9 mouse cellular contexts compared by ENCODE assay signal in genomic region chr16:5911880-5912327, GRCm38 (mm10). TPM values are rescaled to one million over a fixed set of nuclear protein-coding genes. Genes with fewer than 3 reads are reported as not detected.
DNase-seq lines count a peak whose midpoint lies in the region; ATAC-seq and TF ChIP-seq lines count a peak whose summit lies in the region.
"Had no signal": no experiment of that assay in that cellular context is flagged by ENCODE, and none has a peak within 500 bp of the region (broad histone marks: within the 10 kb centered on the region; RNA-seq: fewer than 3 reads in every experiment).

No protein-coding gene starts in this region.

- no peaks in the 10 kb centered on the region for H3K36me3 ChIP-seq in liver, postnatal 0 days (replicated peaks; ENCODE audit: insufficient read depth, low read length)
- no peaks in the 10 kb centered on the region for H3K36me3 ChIP-seq in liver, embryonic 12.5 days
- H3K36me3 ChIP-seq in heart, embryonic 14.5 days (ENCODE audit: control insufficient read depth, insufficient read depth, low read length): no peaks in the 10 kb centered on the region
- H3K36me3 ChIP-seq in thymus, adult 2 months (ENCODE audit: control insufficient read depth, insufficient read depth, low read length): no peaks in the 10 kb centered on the region
- no peaks in the 10 kb centered on the region for H3K36me3 ChIP-seq in intestine, embryonic 16.5 days (ENCODE audit: control insufficient read depth, insufficient read depth, low read length)

- H3K27me3 ChIP-seq in liver, postnatal 0 days (ENCODE audit: insufficient read depth, low read length): no peaks in the 10 kb centered on the region
- no peaks in the 10 kb centered on the region for H3K27me3 ChIP-seq in liver, embryonic 12.5 days (replicated peaks)
- H3K27me3 ChIP-seq in heart, embryonic 14.5 days (ENCODE audit: control insufficient read depth, insufficient read depth, low read length): no peaks in the 10 kb centered on the region
- no peaks in the 10 kb centered on the region for H3K27me3 ChIP-seq in thymus, adult 2 months (ENCODE audit: control insufficient read depth, insufficient read depth, low read length)
- H3K27me3 ChIP-seq in intestine, embryonic 16.5 days (replicated peaks; ENCODE audit: control insufficient read depth, insufficient read depth, low read length): no peaks in the 10 kb centered on the region

- WGBS in liver, postnatal 0 days (ENCODE audit: insufficient replicate concordance): 42% methylated on average over 2 of the region's 2 CpGs
- WGBS in liver, embryonic 12.5 days (ENCODE audit: insufficient replicate concordance): 26% methylated on average over 2 of the region's 2 CpGs
- WGBS in heart, embryonic 14.5 days: 15% methylated on average over 2 of the region's 2 CpGs
- 70% methylated on average over 2 of the region's 2 CpGs for WGBS in thymus, adult 2 months
- 34% methylated on average over 2 of the region's 2 CpGs for WGBS in intestine, embryonic 16.5 days

- H3K27ac ChIP-seq in liver, postnatal 0 days (ENCODE audit: low read depth): no peak overlapping the region
- H3K27ac ChIP-seq in liver, embryonic 12.5 days: no peak overlapping the region
- H3K27ac ChIP-seq in heart, embryonic 14.5 days (replicated peaks in 1 of 2; ENCODE audit: control insufficient read depth in 1 of 2, insufficient read depth in 1 of 2, low read depth in 2 of 2, low read length in 2 of 2): peak overlapping the region; percentile 47 to 62; a peak in 2 of 4 replicates
- H3K27ac ChIP-seq in thymus, adult 2 months (ENCODE audit: control insufficient read depth, insufficient read depth, low read length): no peak overlapping the region
- H3K27ac ChIP-seq in intestine, embryonic 16.5 days (ENCODE audit: low read length): no peak overlapping the region

- H3K4me1 ChIP-seq in liver, postnatal 0 days (ENCODE audit: insufficient read depth): no peaks in the 10 kb centered on the region
- no peaks in the 10 kb centered on the region for H3K4me1 ChIP-seq in liver, embryonic 12.5 days
- peaks cover 0 to 3% of the 10 kb centered on the region in 2 experiments; a peak in 2 of 4 replicates for H3K4me1 ChIP-seq in heart, embryonic 14.5 days (ENCODE audit: control insufficient read depth in 2 of 2, insufficient read depth in 2 of 2, low read length in 2 of 2)
- no peaks in the 10 kb centered on the region for H3K4me1 ChIP-seq in thymus, adult 2 months (replicated peaks; ENCODE audit: control insufficient read depth, insufficient read depth, low read length)
- H3K4me1 ChIP-seq in intestine, embryonic 16.5 days (ENCODE audit: control insufficient read depth, insufficient read depth, low read length): no peaks in the 10 kb centered on the region

- no peak overlapping the region for H3K4me3 ChIP-seq in liver, postnatal 0 days (ENCODE audit: low read depth, low read length)
- no peak overlapping the region for H3K4me3 ChIP-seq in liver, embryonic 12.5 days
- no peak overlapping the region for H3K4me3 ChIP-seq in heart, embryonic 14.5 days (ENCODE audit: control insufficient read depth in 1 of 2, insufficient read depth in 1 of 2, low read depth in 1 of 2, low read length in 2 of 2)
- no peak overlapping the region for H3K4me3 ChIP-seq in thymus, adult 2 months (ENCODE audit: control insufficient read depth, insufficient read depth, low read length)
- H3K4me3 ChIP-seq in intestine, embryonic 16.5 days (ENCODE audit: low read length): no peak overlapping the region
- H3K4me3 ChIP-seq: megakaryocyte, embryonic 14.5 days had no signal

- H3K9me3 ChIP-seq in liver, postnatal 0 days (ENCODE audit: low read length): no peaks in the 10 kb centered on the region
- no peaks in the 10 kb centered on the region for H3K9me3 ChIP-seq in liver, embryonic 12.5 days (replicated peaks)
- H3K9me3 ChIP-seq in heart, embryonic 14.5 days (ENCODE audit: control insufficient read depth, low read length): no peaks in the 10 kb centered on the region
- no peaks in the 10 kb centered on the region for H3K9me3 ChIP-seq in intestine, embryonic 16.5 days (ENCODE audit: control insufficient read depth, low read length)
- H3K9me3 ChIP-seq: megakaryocyte, embryonic 14.5 days had no signal

- DNase-seq in liver, postnatal 0 days: peak; percentile 15
- peak; percentile 97 for DNase-seq in cerebellum, adult 9-11 months
- DNase-seq in layer of hippocampus, postnatal 14 days (ENCODE audit: low spot score in 2 of 2): peak; percentile 77 to 83
- DNase-seq in retina, postnatal 7 days (ENCODE audit: low read depth, low spot score): peak; percentile 28
- DNase-seq in thymus, adult 2 months: no peak

- TF ChIP-seq CTCF in liver, postnatal 0 days (IDR thresholded peaks at IDR 0.05; ENCODE audit: low read depth): no peak
- TF ChIP-seq CTCF in thymus, adult 2 months (IDR thresholded peaks at IDR 0.05; ENCODE audit: borderline replicate concordance, control insufficient read depth, extremely low read depth, insufficient read depth, low read length, poor library complexity): no peak

- no peak for TF ChIP-seq POLR2A in thymus, adult 2 months (IDR thresholded peaks at IDR 0.05; ENCODE audit: control insufficient read depth, extremely low read depth, insufficient read depth, low read length, poor library complexity)

- no peak for TF ChIP-seq EP300 in liver, postnatal 0 days (IDR thresholded peaks at IDR 0.05; ENCODE audit: low read depth)

- ATAC-seq in liver, postnatal 0 days: no peak
- no peak for ATAC-seq in liver, embryonic 12.5 days
- peak; percentile 62 for ATAC-seq in heart, embryonic 14.5 days (ENCODE audit: insufficient number of reproducible peaks, insufficient read depth, low FRiP score, low read depth)
- ATAC-seq in intestine, embryonic 16.5 days: no peak

- no peak overlapping the region for H3K9ac ChIP-seq in liver, postnatal 0 days (replicated peaks)
- H3K9ac ChIP-seq in liver, embryonic 12.5 days: no peak overlapping the region
- no peak overlapping the region for H3K9ac ChIP-seq in heart, embryonic 14.5 days (ENCODE audit: low read length)
- no peak overlapping the region for H3K9ac ChIP-seq in intestine, embryonic 16.5 days (ENCODE audit: low read depth, low read length)

- H3K4me2 ChIP-seq in liver, postnatal 0 days (ENCODE audit: low read depth, low read length): no peak overlapping the region
- no peak overlapping the region for H3K4me2 ChIP-seq in liver, embryonic 12.5 days
- H3K4me2 ChIP-seq in heart, embryonic 14.5 days (ENCODE audit: low read length): no peak overlapping the region
- no peak overlapping the region for H3K4me2 ChIP-seq in intestine, embryonic 16.5 days (ENCODE audit: low read depth, low read length)

RNA-seq across cellular contexts. Expression of gene Rbfox1, which starts 26.7 kb away (rescaled TPM):
- 0.12 and 0.30 TPM in 2 replicates for polyA plus RNA-seq in liver, postnatal 0 days (2015; fragmentation: Nextera tagmentation; extraction: Ambion mirVana)
- polyA plus RNA-seq in liver, embryonic 12.5 days (2016; fragmentation: Nextera tagmentation; extraction: Ambion mirVana): 0.18 and 0.21 TPM in 2 replicates
- 4.7 and 5.2 TPM in 2 replicates for polyA plus RNA-seq in heart, embryonic 14.5 days (2014; fragmentation: Nextera tagmentation; extraction: Ambion mirVana)
- total RNA-seq in layer of hippocampus, postnatal 14 days (2021): 100 to 1,000 TPM; 342 to 356 TPM
- 4.4 and 5.6 TPM in 2 replicates for polyA plus RNA-seq in thymus, adult 2 months (2012; rRNA removed)
- polyA plus RNA-seq in intestine, embryonic 16.5 days (2015; fragmentation: Nextera tagmentation; extraction: Ambion mirVana): 3.0 and 3.9 TPM in 2 replicates

Comparison
In these comparisons a context has a peak if more than half of its experiments do, and no peak if none do; other contexts are left out.
1. H3K27ac ChIP-seq: peak in heart, embryonic 14.5 days (2 of 2); none in liver, postnatal 0 days (single experiment), liver, embryonic 12.5 days (single experiment), thymus, adult 2 months (single experiment) and intestine, embryonic 16.5 days (single experiment).